Mouse (Mus musculus) midbrain, embryonic 15.5 days (tissue): ENCODE results near the gene Ppfibp1. TPM values are rescaled to one million over a fixed set of nuclear protein-coding genes. Genes with fewer than 3 reads are reported as not detected.

ENCODE experiments used
- ATAC-seq: fragments of 200-750 bp; cut with Nextera tagmentation; replicated peaks from 2 replicates; pipeline ENCODE4 v1.8.0; 2017; ENCODE audit warnings: moderate TSS enrichment
- H3K27ac ChIP-seq: fragments of 300-500 bp; sonication (generic); 2 replicates; pipeline ENCODE4 v1.5.1; 2015; ENCODE audit warnings: mild to moderate bottlenecking, inconsistent platforms
- H3K27me3 ChIP-seq: fragments of 300-500 bp; sonication (generic); replicated peaks from 2 replicates; pipeline ENCODE4 v1.6.1; 2015; ENCODE audit warnings: inconsistent platforms
- H3K36me3 ChIP-seq: fragments of 300-500 bp; sonication (generic); replicated peaks from 2 replicates; pipeline ENCODE4 v1.6.1; 2015; ENCODE audit warnings: inconsistent platforms
- H3K4me1 ChIP-seq: fragments of 300-500 bp; sonication (generic); 2 replicates; pipeline ENCODE4 v1.6.1; 2015; ENCODE audit warnings: inconsistent platforms
- H3K4me2 ChIP-seq: fragments of 300-500 bp; sonication (generic); 2 replicates; pipeline ENCODE4 v1.6.1; 2015; ENCODE audit warnings: inconsistent platforms, mild to moderate bottlenecking, moderate library complexity
- H3K4me3 ChIP-seq: fragments of 300-500 bp; sonication (generic); 2 replicates; pipeline ENCODE4 v1.5.1; 2015; ENCODE audit warnings: mild to moderate bottlenecking, inconsistent platforms
- H3K9ac ChIP-seq: fragments of 300-500 bp; sonication (generic); 2 replicates; pipeline ENCODE4 v1.6.1; 2015; ENCODE audit warnings: mild to moderate bottlenecking, inconsistent platforms
- H3K9me3 ChIP-seq: fragments of 300-500 bp; sonication (generic); 2 replicates; pipeline ENCODE4 v1.6.1; 2016; ENCODE audit warnings: inconsistent platforms
- WGBS: fragments of 180-500 bp; shearing (Covaris S2); methylation state at CpG from one replicate; pipeline ENCODE4 v1.1.7; 2015; ENCODE audit warnings: mixed read lengths; 5-methylcytosine and 5-hydroxymethylcytosine counted together
- polyA plus RNA-seq: library from polyadenylated mRNA; unstranded; fragments of >200 nt; fragmentation: Nextera tagmentation; extraction: Ambion mirVana; gene quantifications from 2 replicates; pipeline ENCODE4 v1.2.1, GENCODE M21; 2015

The Ppfibp1 gene
- polyA plus RNA-seq, 1 experiment from 2014 or later = 17.8 TPM

DNA sequence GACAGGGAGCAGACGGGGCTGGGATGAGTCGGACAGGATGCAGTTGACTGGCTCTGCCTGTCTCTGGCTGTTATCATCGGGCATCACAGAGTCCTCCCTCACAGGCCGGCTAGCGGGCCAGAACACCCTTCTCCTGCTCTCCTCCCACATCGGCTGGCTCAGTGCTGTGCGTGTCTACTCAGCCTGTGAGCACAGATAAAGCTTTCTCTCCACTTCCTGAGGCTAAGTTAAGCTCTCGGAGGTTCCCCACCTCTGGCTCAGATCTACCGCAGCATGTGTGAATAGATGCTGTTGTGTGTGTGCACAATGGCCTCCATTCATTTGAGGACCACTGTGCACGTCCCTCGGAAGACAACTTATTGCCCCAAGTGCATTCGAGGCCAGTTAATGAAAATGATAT is 67.6 kb downstream of the Ppfibp1 start:
- H3K4me1 ChIP-seq = no peaks in the 10 kb centered on the region
- 12% methylated on average over 12 of the region's 12 CpGs for WGBS
- H3K9me3 ChIP-seq = no peaks in the 10 kb centered on the region
- no peaks in the 10 kb centered on the region for H3K27me3 ChIP-seq
- no peak overlapping the region for H3K4me3 ChIP-seq
- peak; percentile 60; the same call in 1 of the 2 replicates for ATAC-seq
- H3K9ac ChIP-seq = no peak overlapping the region
- H3K36me3 ChIP-seq = no peaks in the 10 kb centered on the region
- H3K4me2 ChIP-seq = no peak overlapping the region
- no peak overlapping the region for H3K27ac ChIP-seq

DNA sequence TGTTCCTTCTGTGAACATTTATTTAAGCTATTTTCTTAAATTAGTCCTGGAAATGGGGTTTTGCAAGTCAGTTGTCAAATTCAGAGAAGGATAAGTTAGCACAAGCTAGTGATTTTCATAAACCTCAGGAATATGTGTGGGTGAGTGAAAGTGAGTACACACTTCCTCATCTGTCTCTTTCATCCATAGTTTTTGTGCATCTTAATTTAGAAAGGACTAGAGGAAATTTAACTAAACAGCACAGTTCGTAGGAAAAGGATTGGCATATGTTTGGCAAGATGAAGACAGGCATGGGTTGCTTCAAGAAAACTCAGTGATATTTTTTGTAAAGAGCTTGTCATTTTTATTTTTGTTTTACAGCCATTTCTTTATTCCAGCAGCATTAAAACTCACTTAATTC is 68.7 kb downstream of the Ppfibp1 start:
- H3K27ac ChIP-seq = no peak overlapping the region
- WGBS = 85% methylated on average over 1 of the region's 1 CpGs
- H3K4me3 ChIP-seq = no peak overlapping the region
- H3K36me3 ChIP-seq = no peaks in the 10 kb centered on the region
- ATAC-seq = no peak
- no peaks in the 10 kb centered on the region for H3K9me3 ChIP-seq
- no peaks in the 10 kb centered on the region for H3K27me3 ChIP-seq
- H3K4me2 ChIP-seq = no peak overlapping the region
- H3K9ac ChIP-seq = no peak overlapping the region
- no peaks in the 10 kb centered on the region for H3K4me1 ChIP-seq

DNA sequence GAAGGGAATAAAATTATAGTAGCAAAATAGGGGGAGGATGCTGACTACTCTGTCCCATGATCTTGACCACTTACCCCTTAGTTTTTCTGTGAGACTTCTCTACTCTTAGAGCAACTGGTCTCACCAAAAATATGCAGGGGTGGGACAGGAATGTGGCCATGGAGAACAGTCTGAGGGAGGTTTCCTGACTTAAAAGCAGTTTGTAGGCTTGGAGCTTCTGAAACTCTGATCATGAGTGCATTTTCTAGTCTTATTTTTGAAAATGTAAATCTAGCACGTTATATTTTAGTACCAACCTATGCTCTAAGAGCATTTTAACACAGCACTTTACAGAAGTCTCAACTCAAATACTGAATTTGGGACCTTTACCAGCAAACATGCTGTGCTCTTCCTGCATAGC is 70.4 kb downstream of the Ppfibp1 start:
- no peak for ATAC-seq
- Histone ChIP-seq H3K9me3 (no peaks in the 10 kb centered on the region), H3K4me3 (no peak overlapping the region), H3K9ac (no peak overlapping the region), H3K27me3 (no peaks in the 10 kb centered on the region), H3K4me2 (no peak overlapping the region), H3K27ac (no peak overlapping the region), H3K4me1 (no peaks in the 10 kb centered on the region), H3K36me3 (no peaks in the 10 kb centered on the region)
- WGBS = 84% methylated on average over 1 of the region's 1 CpGs

DNA sequence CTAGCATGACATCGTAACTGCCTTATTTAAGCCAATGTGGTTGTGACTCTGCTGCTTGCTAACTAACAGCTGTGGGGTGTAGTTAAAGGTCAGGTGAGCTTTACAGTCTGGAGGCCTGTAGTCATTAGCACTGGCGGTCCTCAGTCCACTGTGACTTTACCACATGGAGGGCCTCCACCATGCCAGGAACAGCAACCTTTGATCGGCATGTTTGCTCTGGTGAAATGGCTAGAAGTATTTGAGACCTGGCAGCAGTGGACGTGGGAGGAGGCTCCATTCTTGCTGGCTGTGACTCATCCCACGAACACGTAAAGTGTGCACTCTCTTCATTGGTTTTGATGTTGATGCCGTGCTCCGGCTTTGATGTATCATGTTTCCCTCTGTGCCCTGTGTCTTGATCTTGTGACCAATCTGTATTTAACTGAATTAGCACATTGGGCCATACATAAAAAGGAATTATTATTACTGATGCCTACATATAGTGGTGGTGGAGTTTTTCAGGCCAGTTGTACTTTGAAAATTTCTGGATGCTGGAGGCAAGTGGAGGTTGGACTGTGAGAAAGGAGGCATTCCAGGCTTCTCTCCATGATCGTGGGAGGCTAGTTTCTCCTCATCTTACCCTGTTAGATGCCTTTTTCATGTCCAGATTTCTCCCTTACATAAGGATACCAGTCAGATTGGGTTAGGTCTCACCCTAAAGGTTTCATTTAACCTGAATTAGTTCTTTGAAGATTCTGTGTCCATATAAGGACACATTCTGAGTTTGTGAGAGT is 71.8 kb downstream of the Ppfibp1 start:
- no peak for ATAC-seq
- no peak overlapping the region for H3K4me2 ChIP-seq
- H3K36me3 ChIP-seq = no peaks in the 10 kb centered on the region
- no peak overlapping the region for H3K27ac ChIP-seq
- no peaks in the 10 kb centered on the region for H3K4me1 ChIP-seq
- no peak overlapping the region for H3K4me3 ChIP-seq
- no peak overlapping the region for H3K9ac ChIP-seq
- no peaks in the 10 kb centered on the region for H3K9me3 ChIP-seq
- 86% methylated on average over 9 of the region's 9 CpGs for WGBS
- H3K27me3 ChIP-seq = no peaks in the 10 kb centered on the region

DNA sequence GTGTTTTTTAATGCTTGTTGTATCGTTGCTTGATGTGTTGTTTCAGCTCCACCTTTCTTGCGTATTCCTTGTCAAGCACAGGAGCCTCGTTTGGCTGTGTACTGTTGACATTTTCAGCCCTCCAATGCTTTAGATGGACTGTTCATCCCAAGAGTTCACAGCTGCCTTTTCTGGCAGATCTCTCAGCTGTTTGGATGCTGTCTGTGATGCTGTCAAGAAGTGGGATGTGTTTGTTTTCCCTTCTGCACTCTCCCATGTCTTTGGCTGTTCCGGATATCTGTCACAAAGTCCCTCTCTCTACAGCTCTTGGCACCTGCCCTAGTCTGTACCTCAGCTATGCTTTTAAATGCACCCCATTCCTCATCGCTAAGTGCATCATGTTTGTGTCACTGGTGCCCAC is 72.7 kb downstream of the Ppfibp1 start:
- Histone ChIP-seq H3K9ac (no peak overlapping the region), H3K36me3 (no peaks in the 10 kb centered on the region), H3K4me3 (no peak overlapping the region), H3K9me3 (no peaks in the 10 kb centered on the region), H3K27ac (no peak overlapping the region), H3K4me1 (no peaks in the 10 kb centered on the region), H3K4me2 (no peak overlapping the region), H3K27me3 (no peaks in the 10 kb centered on the region)
- no peak for ATAC-seq
- 79% methylated on average over 5 of the region's 5 CpGs for WGBS

DNA sequence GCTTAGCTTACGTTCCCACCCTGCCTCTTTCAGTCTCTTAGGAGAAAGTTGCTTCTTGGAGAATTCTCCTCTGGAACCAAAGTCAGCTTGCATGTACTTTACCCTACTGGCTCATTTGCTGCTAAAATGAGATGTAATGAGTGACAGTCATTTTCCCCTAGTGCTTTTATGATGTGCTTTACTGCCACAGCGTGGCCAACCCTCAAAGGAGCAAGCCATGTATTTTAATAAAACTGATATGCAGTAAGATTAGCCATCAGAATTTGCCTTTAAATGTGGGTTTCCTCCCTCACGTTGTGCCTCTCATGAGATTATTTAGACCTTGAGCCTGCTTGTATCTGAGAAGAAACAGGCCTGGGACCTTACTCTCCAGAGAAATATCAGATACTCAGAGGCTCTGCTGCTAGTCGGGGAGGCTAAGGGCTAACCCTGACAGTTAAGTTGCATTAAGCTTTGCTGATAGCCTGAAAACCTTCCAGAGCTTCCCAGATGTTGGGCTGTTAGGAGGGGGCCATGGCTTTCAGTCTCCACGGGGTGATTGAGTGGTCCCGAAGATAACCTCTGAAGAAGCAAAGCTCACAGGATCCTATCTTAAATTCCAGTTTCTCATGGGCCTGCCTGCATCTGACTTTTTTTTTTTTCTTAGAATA is 73.7 kb downstream of the Ppfibp1 start:
- H3K4me1 ChIP-seq = no peaks in the 10 kb centered on the region
- no peaks in the 10 kb centered on the region for H3K27me3 ChIP-seq
- no peaks in the 10 kb centered on the region for H3K36me3 ChIP-seq
- H3K9me3 ChIP-seq = no peaks in the 10 kb centered on the region
- H3K4me3 ChIP-seq = no peak overlapping the region
- 71% methylated on average over 6 of the region's 6 CpGs for WGBS
- H3K4me2 ChIP-seq = no peak overlapping the region
- no peak for ATAC-seq
- no peak overlapping the region for H3K9ac ChIP-seq
- H3K27ac ChIP-seq = no peak overlapping the region

DNA sequence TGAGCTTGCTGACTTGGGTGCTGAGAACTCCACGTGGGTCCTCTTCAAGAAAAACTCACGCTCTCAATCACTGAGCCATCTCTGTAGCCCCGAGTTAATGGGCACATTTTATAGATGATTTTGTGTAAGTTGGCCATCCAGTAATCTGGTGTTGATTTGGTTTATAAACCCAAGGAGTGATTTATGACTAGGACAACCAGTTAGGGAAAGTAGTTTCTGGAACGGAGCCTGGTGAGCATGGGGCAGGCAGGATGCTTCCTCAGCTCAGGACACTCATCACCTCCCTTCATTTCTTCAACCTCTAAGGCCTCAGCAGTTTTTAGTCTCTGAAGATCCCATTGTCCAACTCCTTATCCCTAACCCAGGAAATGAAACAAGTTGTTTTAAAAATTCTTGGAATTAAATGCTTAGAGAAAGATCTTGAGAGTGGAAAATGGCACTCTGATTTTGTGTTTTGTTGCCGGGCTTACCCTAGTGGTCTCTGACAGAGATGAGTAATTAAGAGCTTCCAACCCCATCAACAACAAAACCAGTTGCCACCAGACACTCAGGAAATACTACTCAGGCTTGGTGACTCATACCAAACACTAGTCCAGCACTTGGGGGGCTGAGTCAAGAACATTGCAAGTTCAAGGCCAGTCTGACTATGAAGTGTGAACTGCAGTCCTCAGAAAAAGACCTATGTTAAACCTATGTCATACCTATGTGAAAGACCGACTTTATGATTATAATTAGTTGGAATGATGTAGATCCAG is 75.3 kb downstream of the Ppfibp1 start:
- H3K4me2 ChIP-seq = no peak overlapping the region
- no peak overlapping the region for H3K4me3 ChIP-seq
- ATAC-seq = no peak
- no peak overlapping the region for H3K9ac ChIP-seq
- WGBS = 94% methylated on average over 6 of the region's 6 CpGs
- H3K27ac ChIP-seq = no peak overlapping the region
- H3K9me3 ChIP-seq = no peaks in the 10 kb centered on the region
- H3K36me3 ChIP-seq = no peaks in the 10 kb centered on the region
- H3K4me1 ChIP-seq = no peaks in the 10 kb centered on the region
- H3K27me3 ChIP-seq = no peaks in the 10 kb centered on the region

DNA sequence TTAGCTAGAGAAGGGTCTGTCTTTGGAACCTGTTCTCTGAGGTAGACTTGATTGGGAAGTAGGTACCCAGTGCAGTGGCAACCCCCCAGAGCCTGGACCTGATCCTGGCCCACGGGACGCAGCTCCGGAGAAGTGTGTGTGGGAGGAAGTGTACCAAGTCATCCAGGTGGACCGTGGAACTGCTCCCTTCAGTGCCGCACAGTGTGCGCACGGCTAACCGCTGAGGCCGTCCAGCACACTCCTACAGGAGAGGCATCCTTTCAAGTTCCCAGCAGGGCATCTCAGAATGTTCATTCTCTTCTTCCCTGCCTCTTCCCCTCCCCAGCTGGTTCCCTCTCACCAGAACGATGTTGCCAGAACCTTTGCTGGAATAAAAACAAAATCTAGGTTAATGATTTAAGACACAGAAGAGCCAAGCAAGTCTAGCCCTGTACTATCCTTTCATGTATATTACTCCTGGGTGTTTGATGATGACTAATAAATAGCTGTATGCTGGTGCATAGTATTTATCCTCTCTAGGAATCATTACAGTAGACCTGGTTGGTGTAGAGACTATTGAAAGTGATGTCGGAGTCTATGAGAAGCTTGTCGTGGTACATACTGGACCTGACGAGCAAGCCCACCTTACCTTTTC is 77.0 kb downstream of the Ppfibp1 start:
- Histone ChIP-seq H3K27me3 (no peaks in the 10 kb centered on the region), H3K36me3 (no peaks in the 10 kb centered on the region), H3K9ac (no peak overlapping the region), H3K4me1 (no peaks in the 10 kb centered on the region), H3K27ac (no peak overlapping the region), H3K4me3 (no peak overlapping the region), H3K9me3 (no peaks in the 10 kb centered on the region), H3K4me2 (no peak overlapping the region)
- ATAC-seq = no peak
- 79% methylated on average over 13 of the region's 13 CpGs for WGBS

DNA sequence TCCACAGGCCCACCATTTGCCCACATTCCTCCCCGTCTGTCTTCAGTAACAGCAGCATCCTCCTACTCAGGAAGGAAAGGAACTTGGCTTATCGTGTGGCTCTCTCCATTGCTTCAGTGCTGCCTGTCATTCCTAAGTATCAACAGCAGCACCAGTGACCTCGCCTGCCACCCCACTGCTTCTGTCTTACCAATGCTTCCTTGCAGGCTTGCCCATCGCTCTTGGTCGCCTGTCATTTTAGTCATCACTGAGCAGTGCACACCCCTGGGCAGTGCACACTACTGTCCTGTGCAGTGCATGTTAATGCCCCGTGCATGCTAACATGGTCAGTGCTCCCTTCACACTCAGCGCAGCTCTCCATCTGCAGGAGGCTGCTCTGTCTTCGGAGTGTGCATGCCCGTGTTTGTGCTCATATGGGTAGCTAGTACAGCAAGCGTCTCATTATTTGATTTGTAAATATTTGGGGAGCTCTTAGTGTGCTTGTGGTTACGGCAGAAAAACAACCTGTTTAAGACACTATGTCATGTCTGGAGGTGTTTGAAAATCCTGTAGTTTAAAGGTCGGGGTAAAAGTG is 78.2 kb downstream of the Ppfibp1 start:
- 78% methylated on average over 12 of the region's 12 CpGs for WGBS
- Histone ChIP-seq H3K9ac (no peak overlapping the region), H3K27me3 (no peaks in the 10 kb centered on the region), H3K9me3 (no peaks in the 10 kb centered on the region), H3K27ac (no peak overlapping the region), H3K4me3 (no peak overlapping the region), H3K4me2 (no peak overlapping the region), H3K36me3 (no peaks in the 10 kb centered on the region), H3K4me1 (no peaks in the 10 kb centered on the region)
- ATAC-seq = no peak

DNA sequence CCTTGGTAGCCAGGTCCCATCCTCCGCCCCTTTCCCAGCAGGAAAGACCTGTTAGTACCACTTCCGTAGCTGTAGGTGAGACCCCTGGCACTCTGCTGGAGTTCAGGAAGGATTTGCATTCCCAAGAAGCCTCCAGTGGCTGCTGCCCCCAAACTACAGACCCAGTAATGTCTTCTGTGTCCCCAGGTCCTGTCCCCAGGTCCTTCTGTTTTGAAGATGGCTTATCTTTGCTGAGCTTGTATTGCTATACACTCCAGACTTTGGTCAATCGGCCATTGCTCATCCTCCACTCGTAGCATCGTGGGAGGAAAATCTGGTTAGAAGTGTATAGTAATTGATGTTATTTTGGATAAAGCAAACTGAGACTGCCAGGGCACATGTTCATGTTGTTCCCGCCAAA is 79.5 kb downstream of the Ppfibp1 start:
- Histone ChIP-seq H3K9ac (no peak overlapping the region), H3K9me3 (no peaks in the 10 kb centered on the region)
- WGBS = 74% methylated on average over 6 of the region's 6 CpGs

DNA sequence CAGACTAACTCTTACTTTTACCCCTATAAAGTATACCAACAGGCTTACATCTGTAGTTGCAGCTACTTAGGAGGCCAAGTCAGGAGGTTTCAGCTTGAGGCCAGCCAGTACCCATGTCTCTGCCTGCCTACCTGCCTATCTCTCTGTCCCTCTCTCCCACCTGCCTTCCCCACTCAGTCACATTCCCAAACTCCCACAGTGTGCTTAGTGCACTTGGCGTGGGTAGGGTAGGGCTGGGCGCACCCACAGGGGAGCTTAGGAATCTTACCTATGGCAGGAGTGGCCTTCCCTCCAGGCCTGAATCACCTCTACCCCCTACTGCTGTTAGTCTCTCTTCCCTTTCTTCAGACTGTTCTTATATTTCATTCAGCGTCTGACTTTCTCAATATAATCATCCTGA is 82.5 kb downstream of the Ppfibp1 start:
- no peaks in the 10 kb centered on the region for H3K4me1 ChIP-seq
- H3K9me3 ChIP-seq = no peaks in the 10 kb centered on the region
- no peaks in the 10 kb centered on the region for H3K27me3 ChIP-seq
- no peak overlapping the region for H3K4me3 ChIP-seq
- no peak overlapping the region for H3K27ac ChIP-seq
- 67% methylated on average over 3 of the region's 3 CpGs for WGBS
- no peak for ATAC-seq
- H3K9ac ChIP-seq = no peak overlapping the region
- no peak overlapping the region for H3K4me2 ChIP-seq
- H3K36me3 ChIP-seq = no peaks in the 10 kb centered on the region

More for the DNA sequence above, 79.5 kb downstream of the Ppfibp1 start:
- H3K4me2 ChIP-seq = no peak overlapping the region
- no peaks in the 10 kb centered on the region for H3K4me1 ChIP-seq
- H3K27ac ChIP-seq = no peak overlapping the region
- H3K36me3 ChIP-seq = no peaks in the 10 kb centered on the region
- H3K27me3 ChIP-seq = no peaks in the 10 kb centered on the region
- no peak overlapping the region for H3K4me3 ChIP-seq
- ATAC-seq = no peak

DNA sequence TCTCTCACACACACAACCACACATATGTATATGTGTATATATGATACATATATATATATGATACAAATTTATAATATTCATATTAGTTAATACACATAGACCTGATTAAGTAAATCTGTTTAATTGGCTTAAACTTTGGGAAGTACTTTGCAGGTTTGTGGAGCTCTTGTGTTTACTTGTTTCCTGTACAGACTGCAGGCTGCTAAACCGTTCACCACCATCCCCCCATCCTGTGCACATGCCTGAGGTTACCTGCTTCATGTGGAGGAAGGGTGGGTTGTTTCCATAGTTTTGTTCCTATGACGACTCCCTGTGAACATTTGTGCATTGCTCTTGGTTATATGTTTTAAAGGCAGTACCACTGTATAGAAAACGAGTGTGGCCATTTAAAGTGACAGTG is 83.1 kb downstream of the Ppfibp1 start:
- Histone ChIP-seq H3K9me3 (no peaks in the 10 kb centered on the region), H3K4me1 (no peaks in the 10 kb centered on the region), H3K4me2 (no peak overlapping the region), H3K9ac (no peak overlapping the region), H3K36me3 (no peaks in the 10 kb centered on the region), H3K4me3 (no peak overlapping the region), H3K27me3 (no peaks in the 10 kb centered on the region), H3K27ac (no peak overlapping the region)
- 66% methylated on average over 3 of the region's 3 CpGs for WGBS
- no peak for ATAC-seq
